Mouse (Mus musculus) cerebellum, adult 18-20 months (tissue): ENCODE measurements around the gene Tcf19.
"Not testable (repeated sequence)": the region's sequence is repeated elsewhere in the genome, so short reads cannot be mapped to it uniquely, and the experiment has no call there.

ENCODE experiments used
- DNase-seq, 2 experiments: peaks; one replicate each; pipeline ENCODE4 v3.0.0; 2021

Tcf19 gene

DNA sequence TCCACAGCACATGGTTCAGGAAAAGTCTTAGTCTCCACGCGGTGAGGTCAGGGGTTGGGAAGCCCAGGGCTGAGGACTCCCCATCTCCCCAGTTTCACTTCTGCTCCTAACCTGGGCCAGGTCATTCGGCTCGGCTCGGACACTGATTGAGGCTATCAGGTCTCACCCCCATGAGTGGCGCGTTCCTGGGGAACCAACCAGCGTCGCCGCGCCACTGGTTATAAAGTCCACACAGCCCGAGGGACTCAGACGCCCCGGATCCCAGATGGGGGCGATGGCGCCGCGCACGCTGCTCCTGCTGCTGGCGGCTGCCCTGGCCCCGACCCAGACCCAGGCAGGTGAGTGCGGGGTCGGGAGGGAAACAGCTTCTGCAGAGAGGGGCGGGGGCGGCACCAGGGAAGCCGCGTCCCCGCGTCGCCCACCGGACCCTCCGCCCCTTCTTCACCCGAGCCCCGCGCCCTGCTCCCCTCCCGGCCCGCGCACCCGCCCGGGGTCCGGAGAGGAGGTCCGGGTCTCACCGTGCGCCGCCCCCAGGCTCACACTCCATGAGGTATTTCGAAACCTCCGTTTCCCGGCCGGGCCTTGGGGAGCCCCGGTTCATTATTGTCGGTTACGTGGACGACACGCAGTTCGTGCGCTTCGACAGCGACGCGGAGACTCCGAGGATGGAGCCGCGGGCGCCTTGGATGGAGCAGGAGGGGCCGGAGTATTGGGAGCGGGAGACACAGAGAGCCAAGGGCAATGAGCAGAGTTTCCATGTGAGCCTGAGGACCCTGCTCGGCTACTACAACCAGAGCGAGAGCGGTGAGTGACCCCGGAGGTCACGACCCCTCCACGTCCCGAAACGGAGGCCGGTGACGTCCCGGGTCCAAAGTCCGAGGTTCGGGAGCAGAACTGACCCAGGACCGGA, 46.5 kb downstream of the Tcf19 start, which contains the start of gene H2-Q10:
Gene H2-Q10, plus strand, starts transcription at position 248 of the 910 bp plus-strand sequence.
- DNase-seq, result no peak

DNA sequence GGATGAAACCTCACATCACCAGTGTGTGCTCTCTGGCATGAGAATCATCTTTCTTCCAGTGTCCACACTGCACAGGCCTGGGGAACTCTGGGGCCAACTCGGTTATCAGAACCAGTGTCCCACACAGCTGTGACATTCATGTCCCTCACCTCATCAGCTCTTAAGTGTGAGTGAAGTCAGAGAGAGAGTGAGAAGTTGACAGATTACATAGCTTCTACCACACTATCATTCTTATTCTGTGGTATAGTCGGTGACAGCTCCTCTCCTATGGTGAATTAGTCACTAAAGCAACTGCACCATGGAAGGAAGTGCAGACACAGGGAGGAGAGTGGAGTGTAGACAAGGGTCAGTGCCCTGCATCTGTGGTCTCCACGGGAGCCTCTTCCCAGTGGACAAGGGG, 47.7 kb downstream of the Tcf19 start:
- DNase-seq, result not testable (repeated sequence)

DNA sequence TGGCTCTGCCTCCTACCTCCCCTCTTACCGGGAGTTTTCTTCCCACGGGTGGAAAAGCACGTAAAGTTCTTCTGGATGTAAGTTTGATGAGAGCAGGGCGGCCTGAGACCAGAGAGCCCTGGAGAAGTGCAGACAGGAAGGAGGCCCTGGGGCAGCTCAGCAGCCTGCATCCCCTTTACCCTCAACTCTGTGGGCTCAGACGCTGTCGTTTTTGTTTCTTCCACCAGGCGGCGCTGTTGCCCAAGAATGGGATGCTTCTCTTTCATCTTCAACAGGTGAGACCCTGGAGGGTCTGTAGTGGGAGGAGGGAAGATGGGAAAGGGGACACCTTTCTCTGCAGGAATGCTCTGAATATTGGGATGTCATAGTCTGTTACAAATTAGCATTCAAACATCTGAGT, 51.0 kb downstream of the Tcf19 start:
- not testable (repeated sequence) for DNase-seq
